Mouse (Mus musculus): ENCODE measurements around the gene Sall2. TPM values are rescaled to one million over a fixed set of nuclear protein-coding genes. Genes with fewer than 3 reads are reported as not detected.
A peak's percentile ranks its signal among the peaks of the same experiment; 100 is the strongest.
"Not testable (repeated sequence)": the region's sequence is repeated elsewhere in the genome, so short reads cannot be mapped to it uniquely, and the experiment has no call there.

Sall2 gene
- total RNA-seq, 2 experiments from 2014 or later: 45.0 to 48.4 TPM

GRCm38 (mm10) chr14:52304644-52305271, 23.8 kb downstream of the Sall2 start, which contains the start of gene Mettl3:
Mettl3 (minus strand) TSS chr14:52305128.
- peak; percentile 88 to 96 for DNase-seq (ENCODE audit: low spot score in 2 of 2)

GRCm38 (mm10) chr14:52303517-52303916, 25.0 kb downstream of the Sall2 start:
- DNase-seq (ENCODE audit: low spot score in 2 of 2): not testable (repeated sequence)

- no peak for DNase-seq (ENCODE audit: low spot score in 2 of 2)
Measured at GRCm38 (mm10) chr14:52295558-52296264, 32.9 kb downstream of the Sall2 start.

GRCm38 (mm10) chr14:52284191-52284590, 44.4 kb downstream of the Sall2 start:
- no peak for DNase-seq (ENCODE audit: low spot score in 2 of 2)

GRCm38 (mm10) chr14:52283629-52284028, 44.9 kb downstream of the Sall2 start:
- no peak for DNase-seq (ENCODE audit: low spot score in 2 of 2)

GRCm38 (mm10) chr14:52279747-52280120, 48.8 kb downstream of the Sall2 start:
- DNase-seq (ENCODE audit: low spot score in 2 of 2): no peak

- DNase-seq (ENCODE audit: low spot score in 2 of 2): peak; percentile 99 to 100
Measured at GRCm38 (mm10) chr14:52278932-52279746, 49.4 kb downstream of the Sall2 start, which contains the start of the genes Tox4 and Rab2b. Tox4 (plus strand) TSS chr14:52279146. Rab2b (minus strand) TSS chr14:52279545.

- DNase-seq (ENCODE audit: low spot score in 2 of 2): no peak
Measured at GRCm38 (mm10) chr14:52277210-52277609, 51.4 kb downstream of the Sall2 start.

GRCm38 (mm10) chr14:52272781-52273180, 55.8 kb downstream of the Sall2 start:
- no peak for DNase-seq (ENCODE audit: low spot score in 2 of 2)

Other genes with a start within 250 kb of the Sall2 start
- gene Hnrnpc, start 224.7 kb downstream of the Sall2 start, total RNA-seq (2021): 100 to 1,000 TPM; 255 to 280 TPM
- 1 to 10 TPM; 1.2 to 1.9 TPM for gene Rpgrip1, start 218.1 kb downstream of the Sall2 start, total RNA-seq (2021)
- gene Supt16, start 131.3 kb downstream of the Sall2 start, total RNA-seq (2021): 10 to 100 TPM; 50.6 to 54.8 TPM
- 100 to 1,000 TPM; 109 to 117 TPM for gene Chd8, start 71.0 kb downstream of the Sall2 start, total RNA-seq (2021)
- 10 to 100 TPM; 58.4 to 67.1 TPM for gene Tox4, start 49.6 kb downstream of the Sall2 start, total RNA-seq (2021)
- 10 to 100 TPM; 35.0 to 37.3 TPM for gene Rab2b, start 49.2 kb downstream of the Sall2 start, total RNA-seq (2021)
- 10 to 100 TPM; 39.2 to 43.1 TPM for gene Mettl3, start 23.6 kb downstream of the Sall2 start, total RNA-seq (2021)
- not detected for gene Olfr1513, start 27.6 kb upstream of the Sall2 start, total RNA-seq (2021)
- not detected for gene Olfr1512, start 50.4 kb upstream of the Sall2 start, total RNA-seq (2021)
- gene Olfr1511, start 68.6 kb upstream of the Sall2 start, total RNA-seq (2021): not detected
- gene Olfr1510, start 85.6 kb upstream of the Sall2 start, total RNA-seq (2021): not detected
- gene Olfr1509, start 114.2 kb upstream of the Sall2 start, total RNA-seq (2021): not detected
- not detected for gene Olfr1508, start 138.7 kb upstream of the Sall2 start, total RNA-seq (2021)
- gene Olfr1507, start 167.0 kb upstream of the Sall2 start, total RNA-seq (2021): under 1 TPM in 1 of 2 experiments, not detected in 1; 0.45 TPM